Mouse (Mus musculus) stomach, embryonic 14.5 days (tissue): ENCODE data around the gene Sirt2. TPM values are rescaled to one million over a fixed set of nuclear protein-coding genes. Genes with fewer than 3 reads are reported as not detected.

Experiments
- ATAC-seq: fragments of 200-750 bp; cut with Nextera tagmentation; 2 replicates; pipeline ENCODE4 v1.8.0; 2017; ENCODE audit warnings: low read depth, moderate TSS enrichment; ENCODE audit not compliant: insufficient number of reproducible peaks, insufficient read depth, low FRiP score
- H3K27ac ChIP-seq: fragments of 300-500 bp; sonication (generic); 2 replicates; pipeline ENCODE4 v1.5.1; 2014; ENCODE audit warnings: mild to moderate bottlenecking, low read length, moderate library complexity, mixed read lengths
- H3K27me3 ChIP-seq: fragments of 300-500 bp; sonication (generic); 2 replicates; pipeline ENCODE4 v1.6.1; 2014; ENCODE audit warnings: low read length, control low read depth, mixed read lengths; ENCODE audit not compliant: control insufficient read depth, insufficient read depth
- H3K36me3 ChIP-seq: fragments of 300-500 bp; sonication (generic); 2 replicates; pipeline ENCODE4 v1.6.1; 2014; ENCODE audit warnings: mild to moderate bottlenecking, control low read depth, low read length, moderate library complexity, mixed read lengths; ENCODE audit not compliant: control insufficient read depth, insufficient read depth
- H3K4me1 ChIP-seq: fragments of 300-500 bp; sonication (generic); 2 replicates; pipeline ENCODE4 v1.6.1; 2014; ENCODE audit warnings: low read length, control low read depth, mixed read lengths; ENCODE audit not compliant: control insufficient read depth, insufficient read depth
- H3K4me2 ChIP-seq: fragments of 300-500 bp; sonication (generic); replicated peaks from 2 replicates; pipeline ENCODE4 v1.6.1; 2014; ENCODE audit warnings: low read depth, low read length, control low read depth
- H3K4me3 ChIP-seq: fragments of 300-500 bp; sonication (generic); 2 replicates; pipeline ENCODE4 v1.5.1; 2014; ENCODE audit warnings: low read depth, low read length, control low read depth
- H3K9ac ChIP-seq: fragments of 300-500 bp; sonication (generic); replicated peaks from 2 replicates; pipeline ENCODE4 v1.6.1; 2014; ENCODE audit warnings: low read depth, mild to moderate bottlenecking, control low read depth, low read length, moderate library complexity, mixed read lengths
- H3K9me3 ChIP-seq: fragments of 300-500 bp; sonication (generic); 2 replicates; pipeline ENCODE4 v1.6.1; 2016; ENCODE audit warnings: low read depth, low read length, control low read depth; ENCODE audit not compliant: control insufficient read depth
- WGBS: fragments of 180-500 bp; shearing (Covaris S2); extraction: QIAGEN DNeasy Blood & Tissue Kit; methylation state at CpG from one replicate; pipeline ENCODE4 v1.1.7; 2014; 5-methylcytosine and 5-hydroxymethylcytosine counted together
- polyA plus RNA-seq: library from polyadenylated mRNA; unstranded; fragments of >200 nt; fragmentation: Nextera tagmentation; extraction: Ambion mirVana; gene quantifications from 2 replicates; pipeline ENCODE4 v1.2.1, GENCODE M21; 2014

The Sirt2 gene
- polyA plus RNA-seq, 1 experiment from 2014 or later, result 68.8 TPM

DNA sequence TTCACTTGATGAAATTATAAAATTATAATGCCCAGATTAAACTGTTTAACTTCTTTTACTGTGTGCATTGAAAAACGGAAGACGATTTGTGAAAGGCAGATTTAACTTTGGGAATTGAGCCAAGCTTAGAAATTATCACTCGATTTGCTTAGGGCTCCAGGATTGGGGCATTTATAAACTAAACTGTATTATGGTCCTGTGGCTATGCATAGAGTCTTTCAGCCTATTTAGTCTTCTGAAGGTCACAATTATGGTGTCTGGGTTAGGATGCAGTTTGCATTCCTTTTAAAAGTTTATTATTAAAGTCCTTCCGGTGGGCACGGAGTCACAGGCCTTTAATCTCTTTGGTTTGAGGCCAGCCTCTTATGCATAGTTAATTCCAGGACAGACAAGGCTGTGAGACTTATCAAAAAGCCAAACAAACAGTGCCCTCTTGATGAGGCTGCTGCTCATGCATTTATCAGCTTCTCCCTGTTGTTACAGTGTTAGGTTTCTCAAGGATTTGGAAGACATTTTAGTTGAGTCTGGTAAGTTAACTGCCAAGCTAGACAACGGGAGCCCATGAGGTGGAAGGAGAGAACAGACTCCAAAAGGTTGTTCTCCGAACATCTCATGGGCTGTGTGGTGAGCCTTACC lies 45.2 kb downstream of the Sirt2 start:
- H3K4me3 ChIP-seq, result peak overlapping the region; percentile 73
- no peaks in the 10 kb centered on the region for H3K9me3 ChIP-seq
- peak overlapping the region; percentile 95 for H3K4me2 ChIP-seq
- WGBS, result 7% methylated on average over 7 of the region's 7 CpGs
- H3K36me3 ChIP-seq, result peaks cover 47% of the 10 kb centered on the region
- peaks cover 22% of the 10 kb centered on the region for H3K4me1 ChIP-seq
- ATAC-seq, result no peak
- H3K27me3 ChIP-seq, result no peaks in the 10 kb centered on the region
- H3K9ac ChIP-seq, result peak overlapping the region; percentile 98
- H3K27ac ChIP-seq, result peak overlapping the region; percentile 27; the same call in 1 of the 2 replicates

DNA sequence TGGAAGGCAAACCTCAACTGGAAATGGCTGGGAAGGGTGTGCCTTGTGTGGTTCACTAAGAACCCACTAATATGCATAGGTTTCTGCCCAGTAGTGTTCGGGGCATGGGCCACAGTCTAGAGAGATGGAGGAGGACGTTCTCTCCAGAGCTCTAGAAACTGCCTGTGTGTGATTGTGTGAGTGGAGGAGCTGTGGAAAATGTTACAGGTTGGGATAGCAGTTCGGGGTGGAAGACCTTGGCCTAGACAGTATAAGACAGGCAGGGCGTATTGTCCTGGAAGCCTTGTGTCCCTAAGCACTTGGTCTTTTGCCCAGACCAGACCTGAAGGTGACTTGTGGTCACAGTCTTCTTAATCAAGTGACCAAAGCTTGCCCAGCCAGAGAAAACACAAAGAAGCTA lies 45.9 kb downstream of the Sirt2 start:
- H3K9me3 ChIP-seq, result no peaks in the 10 kb centered on the region
- peak overlapping the region; percentile 98; the same call in 1 of the 2 replicates for H3K9ac ChIP-seq
- H3K27me3 ChIP-seq, result no peaks in the 10 kb centered on the region
- peak overlapping the region; percentile 73 for H3K4me3 ChIP-seq
- no peak for ATAC-seq
- H3K4me1 ChIP-seq, result peaks cover 27% of the 10 kb centered on the region
- H3K4me2 ChIP-seq, result peak overlapping the region; percentile 95
- H3K27ac ChIP-seq, result 0 out of 2 replicates have a peak overlapping the region, but pooled peaks have one; percentile 7
- H3K36me3 ChIP-seq, result peaks cover 54% of the 10 kb centered on the region
- WGBS, result 58% methylated on average over 4 of the region's 4 CpGs

DNA sequence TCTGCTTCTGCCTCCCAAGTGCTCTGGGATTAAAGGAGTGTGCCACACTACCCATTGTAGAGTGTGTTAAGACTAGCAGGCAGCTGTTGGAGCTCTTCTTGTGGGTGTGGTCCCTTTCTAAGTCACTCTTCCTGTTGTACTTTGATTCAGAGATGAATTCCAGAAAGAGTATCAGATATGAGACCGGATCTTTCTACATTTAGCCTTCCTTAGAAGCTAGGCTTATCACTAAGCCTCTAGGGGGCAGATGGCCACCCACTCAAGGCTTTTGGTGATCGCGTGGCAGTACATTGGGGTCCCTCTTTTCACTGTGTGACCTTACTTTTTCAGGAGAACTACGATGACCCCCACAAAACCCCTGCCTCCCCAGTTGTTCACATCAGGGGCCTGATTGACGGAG lies 46.4 kb downstream of the Sirt2 start:
- Histone ChIP-seq H3K4me3 (peak overlapping the region; percentile 73), H3K27me3 (no peaks in the 10 kb centered on the region), H3K9ac (peak overlapping the region; percentile 98; the same call in 1 of the 2 replicates), H3K4me2 (peak overlapping the region; percentile 95), H3K4me1 (peaks cover 25% of the 10 kb centered on the region), H3K9me3 (no peaks in the 10 kb centered on the region), H3K36me3 (peaks cover 59% of the 10 kb centered on the region), H3K27ac (peak overlapping the region; percentile 7; the same call in 1 of the 2 replicates)
- ATAC-seq, result no peak
- WGBS, result 70% methylated on average over 5 of the region's 5 CpGs

DNA sequence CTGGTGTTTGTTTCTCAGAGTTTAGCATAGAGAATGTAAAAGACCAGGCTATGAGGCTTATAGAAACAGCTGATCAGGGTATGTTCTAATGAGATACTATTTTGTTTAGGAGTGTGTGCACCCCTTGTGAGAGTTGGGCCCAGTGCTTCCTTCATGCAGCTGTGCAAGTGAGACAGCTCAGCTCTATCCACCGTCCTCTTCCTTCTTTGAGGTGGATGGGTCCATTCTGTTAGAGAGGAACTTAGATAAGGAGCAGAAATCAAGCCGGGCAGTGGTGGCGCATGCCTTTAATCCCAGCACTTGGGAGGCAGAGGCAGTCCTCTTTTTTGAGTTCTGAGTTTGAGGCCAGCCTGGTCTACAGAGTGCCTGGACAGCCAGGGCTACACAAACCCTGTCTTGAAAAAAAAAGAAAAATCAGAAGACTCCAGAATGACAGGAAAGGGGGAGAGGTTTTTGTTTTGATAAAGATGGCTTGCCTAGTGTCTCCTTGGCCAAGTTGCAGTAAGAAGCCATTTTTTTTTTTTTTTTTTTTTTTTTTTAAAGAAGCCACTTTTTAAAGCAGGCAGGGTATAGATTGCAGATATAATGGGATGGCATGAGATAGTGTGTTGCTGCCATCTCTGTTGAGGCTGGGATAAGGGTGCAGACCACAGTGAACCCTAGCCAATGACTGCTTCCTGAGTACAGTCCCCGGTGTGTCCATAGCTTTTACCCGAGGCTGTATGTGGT lies 47.9 kb downstream of the Sirt2 start:
- H3K9me3 ChIP-seq, result no peaks in the 10 kb centered on the region
- WGBS, result 74% methylated on average over 5 of the region's 5 CpGs
- no peak for ATAC-seq
- no peaks in the 10 kb centered on the region for H3K27me3 ChIP-seq
- no peak overlapping the region for H3K4me3 ChIP-seq
- peaks cover 71% of the 10 kb centered on the region for H3K36me3 ChIP-seq
- peaks cover 24% of the 10 kb centered on the region for H3K4me1 ChIP-seq
- no peak overlapping the region for H3K4me2 ChIP-seq
- H3K9ac ChIP-seq, result no peak overlapping the region
- no peak overlapping the region for H3K27ac ChIP-seq

DNA sequence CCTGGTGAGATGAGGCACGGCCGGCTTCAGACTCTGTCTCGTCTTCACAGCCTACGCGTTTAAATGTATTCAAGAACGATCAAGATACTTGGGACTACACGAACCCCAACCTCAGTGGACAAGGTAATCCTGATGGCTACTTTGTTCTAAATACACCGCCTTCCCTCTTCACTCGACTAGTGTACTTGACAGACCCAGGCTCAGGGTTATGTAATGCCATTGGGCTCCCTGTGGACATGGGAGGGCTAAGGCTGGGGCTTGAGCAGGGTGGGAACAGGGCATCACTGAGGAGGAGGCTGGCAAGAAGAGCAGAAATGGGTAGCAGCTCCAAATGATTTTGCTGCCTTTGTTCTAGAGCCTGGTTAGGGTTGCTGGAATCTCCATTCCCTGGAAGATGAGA lies 48.7 kb downstream of the Sirt2 start:
- Histone ChIP-seq H3K4me2 (no peak overlapping the region), H3K4me1 (peaks cover 28% of the 10 kb centered on the region), H3K27me3 (no peaks in the 10 kb centered on the region), H3K27ac (no peak overlapping the region), H3K36me3 (peaks cover 78% of the 10 kb centered on the region), H3K4me3 (no peak overlapping the region), H3K9ac (no peak overlapping the region), H3K9me3 (no peaks in the 10 kb centered on the region)
- WGBS, result 85% methylated on average over 9 of the region's 9 CpGs
- no peak for ATAC-seq

DNA sequence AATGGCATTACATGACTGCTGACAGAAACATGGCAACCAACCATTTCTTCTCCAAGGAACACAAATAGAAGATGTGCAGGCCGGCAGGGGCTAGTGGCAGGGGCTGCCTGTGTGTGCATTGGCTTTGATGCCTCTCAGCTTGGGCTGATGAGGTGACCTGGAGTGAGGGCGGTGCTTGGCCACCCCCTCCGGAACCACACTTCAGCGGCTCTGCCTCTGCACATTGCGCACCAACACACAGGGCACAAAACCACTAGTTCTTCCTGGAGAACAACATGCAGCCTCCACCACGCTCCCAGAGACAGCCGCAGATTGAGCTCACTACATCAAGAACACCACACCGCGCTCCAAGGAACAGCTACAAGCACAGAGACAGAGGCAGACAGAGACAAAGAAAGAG lies 49.7 kb downstream of the Sirt2 start:
- H3K4me3 ChIP-seq, result no peak overlapping the region
- H3K4me1 ChIP-seq, result peaks cover 28% of the 10 kb centered on the region
- no peak for ATAC-seq
- H3K27me3 ChIP-seq, result no peaks in the 10 kb centered on the region
- H3K27ac ChIP-seq, result no peak overlapping the region
- peaks cover 88% of the 10 kb centered on the region for H3K36me3 ChIP-seq
- WGBS, result 87% methylated on average over 9 of the region's 9 CpGs
- no peaks in the 10 kb centered on the region for H3K9me3 ChIP-seq
- H3K4me2 ChIP-seq, result no peak overlapping the region
- H3K9ac ChIP-seq, result no peak overlapping the region

DNA sequence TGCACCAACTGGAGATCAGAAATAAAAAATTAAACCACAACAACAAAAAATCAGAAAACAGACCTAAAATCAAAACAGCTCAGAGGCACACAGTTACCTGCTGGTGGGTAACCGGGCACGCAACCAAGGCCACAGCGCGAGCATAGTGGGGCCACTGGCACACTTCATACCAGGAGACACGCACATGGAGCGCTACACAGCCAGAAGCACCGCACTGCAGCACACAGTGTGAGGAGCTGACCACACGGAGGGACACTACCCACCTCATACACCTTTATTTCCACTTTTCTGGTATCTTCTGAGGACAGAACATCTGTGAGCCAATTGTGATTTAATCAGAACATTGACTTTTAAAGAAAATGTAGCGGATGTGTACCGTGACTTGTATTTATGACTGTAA lies 50.4 kb downstream of the Sirt2 start:
- no peak overlapping the region for H3K9ac ChIP-seq
- no peak for ATAC-seq
- H3K4me3 ChIP-seq, result no peak overlapping the region
- H3K36me3 ChIP-seq, result peaks cover 95% of the 10 kb centered on the region
- H3K4me1 ChIP-seq, result peaks cover 28% of the 10 kb centered on the region
- no peak overlapping the region for H3K4me2 ChIP-seq
- H3K9me3 ChIP-seq, result no peaks in the 10 kb centered on the region
- 91% methylated on average over 10 of the region's 10 CpGs for WGBS
- no peak overlapping the region for H3K27ac ChIP-seq
- H3K27me3 ChIP-seq, result no peaks in the 10 kb centered on the region

DNA sequence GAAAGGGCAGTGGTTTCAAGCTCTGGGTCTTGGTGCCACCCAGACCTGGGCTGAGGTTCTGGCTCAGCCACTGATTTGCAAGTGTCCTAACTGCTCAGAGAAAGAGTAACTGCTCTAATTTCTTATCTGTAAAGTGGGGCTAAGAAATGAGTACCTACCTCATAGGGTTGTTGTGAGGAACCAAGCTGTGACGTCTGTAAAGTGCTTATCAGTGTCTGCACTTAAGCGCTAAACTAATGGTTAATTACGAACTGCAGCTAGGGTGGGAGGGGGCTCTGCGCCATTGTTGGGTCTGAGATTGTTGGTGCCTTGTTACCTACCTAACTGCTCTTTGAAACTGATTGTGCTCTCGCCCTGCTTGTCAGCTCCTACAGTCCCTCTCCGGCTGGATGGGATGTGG lies 51.0 kb downstream of the Sirt2 start:
- H3K27me3 ChIP-seq, result no peaks in the 10 kb centered on the region
- peaks cover 96% of the 10 kb centered on the region for H3K36me3 ChIP-seq
- 66% methylated on average over 6 of the region's 6 CpGs for WGBS
- no peak overlapping the region for H3K9ac ChIP-seq
- no peak overlapping the region for H3K4me2 ChIP-seq
- H3K4me1 ChIP-seq, result peaks cover 26% of the 10 kb centered on the region
- no peak overlapping the region for H3K4me3 ChIP-seq
- no peak overlapping the region for H3K27ac ChIP-seq
- no peak for ATAC-seq
- H3K9me3 ChIP-seq, result no peaks in the 10 kb centered on the region
